Mouse (Mus musculus) C2C12 (cell line): ENCODE results near the gene Phf21a. TPM values are rescaled to one million over a fixed set of nuclear protein-coding genes. Genes with fewer than 3 reads are reported as not detected.
"Not testable (repeated sequence)": the region's sequence is repeated elsewhere in the genome, so short reads cannot be mapped to it uniquely, and the experiment has no call there.

ENCODE experiments used
- H3K27me3 ChIP-seq: one replicate; pipeline ENCODE4 v1.6.1; 2011; ENCODE audit not compliant: control insufficient read depth, insufficient read depth, insufficient read length
- H3K36me3 ChIP-seq: one replicate; pipeline ENCODE4 v1.6.1; 2011; ENCODE audit not compliant: control insufficient read depth, insufficient read depth
- H3K4me3 ChIP-seq: one replicate; pipeline ENCODE4 v1.5.1; 2011; ENCODE audit warnings: mild to moderate bottlenecking, control low read depth; ENCODE audit not compliant: poor library complexity, insufficient read depth, severe bottlenecking
- H3K79me2 ChIP-seq: one replicate; pipeline ENCODE4 v1.6.1; 2011; ENCODE audit not compliant: control insufficient read depth, insufficient read depth
- H3K79me3 ChIP-seq: one replicate; pipeline ENCODE4 v1.6.1; 2011; ENCODE audit warnings: low read depth, control low read depth
- H3ac ChIP-seq: one replicate; pipeline ENCODE3; 2011; ENCODE audit warnings: low read depth; ENCODE audit not compliant: control insufficient read depth, insufficient read length
- CEBPB ChIP-seq: IDR thresholded peaks from one replicate; pipeline ENCODE4 v1.6.1; 2011; ENCODE audit warnings: low read depth, mild to moderate bottlenecking, control low read depth, moderate library complexity
- CTCF ChIP-seq: IDR thresholded peaks from one replicate; pipeline ENCODE4 v1.5.1; 2011; ENCODE audit not compliant: control insufficient read depth, insufficient read depth, insufficient read length
- FOSL1 ChIP-seq: IDR thresholded peaks from one replicate; pipeline ENCODE4 v1.8.0; 2011; ENCODE audit warnings: mild to moderate bottlenecking, low read length; ENCODE audit not compliant: poor library complexity, insufficient read depth, severe bottlenecking
- MAX ChIP-seq: IDR thresholded peaks from one replicate; pipeline ENCODE4 v1.6.1; 2011; ENCODE audit warnings: mild to moderate bottlenecking, control low read depth
- MYOD1 ChIP-seq: IDR thresholded peaks from one replicate; pipeline ENCODE4 v1.6.1; 2011; ENCODE audit warnings: low read depth; ENCODE audit not compliant: control insufficient read depth, insufficient read length
- MYOG ChIP-seq: IDR thresholded peaks from one replicate; pipeline ENCODE4 v1.6.1; 2011; ENCODE audit not compliant: control insufficient read depth, insufficient read length; ENCODE audit errors: extremely low read depth
- USF1 ChIP-seq: IDR thresholded peaks from one replicate; pipeline ENCODE4 v1.6.1; 2011; ENCODE audit warnings: low read depth, mild to moderate bottlenecking, control low read depth, moderate library complexity
- polyA plus RNA-seq: library from polyadenylated mRNA; unstranded; fragments of >200 nt; fragmentation: generic; extraction: Trizol; gene quantifications from one replicate; pipeline ENCODE4 v1.2.1, GENCODE M21; 2012; ENCODE audit warnings: missing spikeins

Gene Phf21a
- polyA plus RNA-seq, 1 experiment, result 8.5 TPM

- Histone ChIP-seq H3K4me3 (no peak overlapping the region), H3K27me3 (peaks cover 3% of the 10 kb centered on the region), H3K36me3 (no peaks in the 10 kb centered on the region), H3ac (no peak overlapping the region), H3K79me2 (no peaks in the 10 kb centered on the region), H3K79me3 (no peaks in the 10 kb centered on the region)
- TF ChIP-seq MYOG, result no peak
- TF ChIP-seq FOSL1, result no peak
- no peak for TF ChIP-seq MYOD1
- TF ChIP-seq MAX, result no peak
- no peak for TF ChIP-seq USF1
- TF ChIP-seq CTCF, result no peak
- TF ChIP-seq CEBPB, result no peak
Observed at GRCm38 (mm10) chr2:92130071-92130470, 37.2 kb downstream of the Phf21a start.

- Histone ChIP-seq H3ac (no peak overlapping the region), H3K79me3 (no peaks in the 10 kb centered on the region), H3K36me3 (no peaks in the 10 kb centered on the region), H3K27me3 (no peaks in the 10 kb centered on the region), H3K79me2 (no peaks in the 10 kb centered on the region), H3K4me3 (no peak overlapping the region)
- TF ChIP-seq USF1 (no peak), FOSL1 (no peak), MYOD1 (no peak), CEBPB (no peak), MAX (no peak), CTCF (no peak), MYOG (no peak)
Observed at GRCm38 (mm10) chr2:92138736-92139135, 45.8 kb downstream of the Phf21a start.

- H3K79me2 ChIP-seq, result no peaks in the 10 kb centered on the region
- H3K36me3 ChIP-seq, result no peaks in the 10 kb centered on the region
- no peaks in the 10 kb centered on the region for H3K27me3 ChIP-seq
- no peak overlapping the region for H3K4me3 ChIP-seq
- H3K79me3 ChIP-seq, result no peaks in the 10 kb centered on the region
- H3ac ChIP-seq, result no peak overlapping the region
- TF ChIP-seq USF1 (no peak), CEBPB (no peak), MYOG (no peak)
Observed at GRCm38 (mm10) chr2:92139365-92139764, 46.4 kb downstream of the Phf21a start.

GRCm38 (mm10) chr2:92140383-92140782, 47.5 kb downstream of the Phf21a start:
- Histone ChIP-seq H3K36me3 (no peaks in the 10 kb centered on the region), H3K27me3 (no peaks in the 10 kb centered on the region), H3ac (no peak overlapping the region), H3K79me3 (no peaks in the 10 kb centered on the region), H3K4me3 (no peak overlapping the region), H3K79me2 (no peaks in the 10 kb centered on the region)
- TF ChIP-seq MAX (no peak), MYOG (no peak), CEBPB (no peak), MYOD1 (no peak), FOSL1 (no peak), USF1 (no peak), CTCF (no peak)

- TF ChIP-seq MYOD1 (no peak), MAX (no peak), USF1 (no peak), CEBPB (no peak), MYOG (no peak), CTCF (no peak), FOSL1 (no peak)
- no peak overlapping the region for H3ac ChIP-seq
- H3K4me3 ChIP-seq, result no peak overlapping the region
- no peaks in the 10 kb centered on the region for H3K36me3 ChIP-seq
- H3K27me3 ChIP-seq, result no peaks in the 10 kb centered on the region
- no peaks in the 10 kb centered on the region for H3K79me3 ChIP-seq
- H3K79me2 ChIP-seq, result no peaks in the 10 kb centered on the region
Observed at GRCm38 (mm10) chr2:92141073-92141472, 48.2 kb downstream of the Phf21a start.

GRCm38 (mm10) chr2:92143932-92144331, 51.0 kb downstream of the Phf21a start:
- TF ChIP-seq USF1 (no peak), FOSL1 (no peak), MYOD1 (no peak), CEBPB (no peak), MAX (no peak), CTCF (no peak), MYOG (no peak)
- Histone ChIP-seq H3K79me2 (no peaks in the 10 kb centered on the region), H3K27me3 (peaks cover 3% of the 10 kb centered on the region), H3K4me3 (no peak overlapping the region), H3K36me3 (no peaks in the 10 kb centered on the region), H3K79me3 (no peaks in the 10 kb centered on the region), H3ac (no peak overlapping the region)

- not testable (repeated sequence) for H3K79me3 ChIP-seq, H3ac ChIP-seq, H3K79me2 ChIP-seq, H3K36me3 ChIP-seq, H3K4me3 ChIP-seq
- peaks cover 15% of the 10 kb centered on the region for H3K27me3 ChIP-seq
Observed at GRCm38 (mm10) chr2:92147925-92148750, 55.2 kb downstream of the Phf21a start.
